Mouse (Mus musculus): ENCODE measurements at regions not wholly inside any gene's neighbourhood (a gene's known extent, or its start where the extent isn't known, plus 50 kb on each side); places are given as distances from the start of the nearest gene placed in this dataset.

DNA sequence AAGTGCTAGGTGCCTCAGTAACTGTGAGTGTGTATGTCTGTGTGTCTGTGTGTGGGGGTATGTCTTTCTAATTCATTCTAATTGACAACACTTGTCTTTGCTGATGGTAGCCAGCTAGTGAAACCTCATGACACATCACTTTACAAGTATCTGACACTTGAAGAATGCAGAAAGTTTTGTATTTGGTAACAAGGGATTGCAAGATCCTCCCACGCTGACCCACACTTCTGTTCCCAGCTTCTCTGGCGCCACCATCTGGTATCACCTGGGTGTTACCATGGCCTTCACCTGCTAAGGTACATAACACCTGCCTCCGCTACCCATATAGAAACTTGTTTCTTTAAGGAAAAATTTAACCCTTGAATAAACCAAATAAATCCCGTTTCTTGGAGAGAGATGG is 95.8 kb upstream of the Serbp1 start:
- TF ChIP-seq POLR2A (IDR thresholded peaks at IDR 0.05; ENCODE audit: low read depth, low read length) (no peak), CTCF (IDR thresholded peaks at IDR 0.05; ENCODE audit: extremely low read depth, insufficient read depth, insufficient read length, insufficient replicate concordance) (peak; percentile 68; the same call in 1 of the 2 replicates)
